Comparison of ENCODE assay signal across 8 mouse cellular contexts in the genomic region with DNA sequence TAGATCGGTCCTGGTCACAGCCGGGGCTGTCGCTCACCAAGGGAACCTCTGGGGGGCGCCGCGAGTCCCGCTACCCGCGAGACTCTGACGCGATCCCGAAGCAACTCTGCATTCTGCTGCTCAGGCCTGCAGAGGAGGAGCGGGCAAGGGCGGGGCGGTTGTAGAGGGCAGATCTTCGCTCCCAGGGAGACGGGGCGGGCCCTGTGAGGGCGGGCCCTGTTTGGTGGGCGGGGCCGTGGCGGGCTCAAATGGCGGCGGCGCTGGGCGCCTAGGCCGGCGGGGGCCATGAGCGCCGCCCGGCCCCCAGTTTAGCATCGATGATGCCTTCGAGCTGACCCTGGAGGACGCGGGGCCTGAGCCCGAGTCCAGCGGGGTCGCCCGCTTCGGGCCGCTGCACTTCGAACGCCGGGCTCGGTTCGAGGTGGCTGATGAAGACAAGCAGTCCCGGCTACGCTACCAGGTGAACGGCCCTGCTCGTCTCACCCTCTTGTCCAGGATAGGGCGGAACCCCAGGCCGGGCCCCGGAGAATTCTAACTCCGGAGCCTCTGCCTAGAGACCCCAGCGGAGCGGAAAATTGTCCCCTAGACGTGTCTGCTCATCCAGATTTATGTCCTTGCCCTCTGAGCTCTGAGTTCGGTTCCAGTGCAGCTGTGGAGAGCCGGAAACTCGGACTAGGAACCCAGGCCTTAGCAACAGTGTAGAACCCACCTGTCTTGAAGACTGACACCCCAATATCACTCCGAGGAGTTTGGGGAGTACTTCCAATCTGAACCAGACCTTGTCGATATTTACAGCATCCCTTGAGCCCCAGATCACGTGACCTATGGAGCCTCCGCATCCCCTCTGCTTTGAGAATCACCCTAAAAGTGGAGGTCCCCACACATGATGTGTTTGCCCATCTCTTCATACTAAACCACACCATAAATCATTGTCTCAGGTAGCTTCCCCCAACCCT. TPM values are rescaled to one million over a fixed set of nuclear protein-coding genes. Genes with fewer than 3 reads are reported as not detected.
A peak's percentile ranks its signal among the peaks of the same experiment; 100 is the strongest.
DNase-seq lines count a peak whose midpoint lies in the region; ATAC-seq and TF ChIP-seq lines count a peak whose summit lies in the region.

A gene (minus strand): TSS at position 118 of the 956 bp plus-strand sequence.

- peak; percentile 94 for ATAC-seq in embryonic facial prominence, embryonic 13.5 days (ENCODE audit: insufficient number of reproducible peaks, insufficient read depth, low FRiP score, low TSS enrichment, low read depth)
- peak; percentile 94 for ATAC-seq in limb, embryonic 13.5 days (ENCODE audit: low FRiP score, low read depth)
- ATAC-seq in midbrain, embryonic 16.5 days = peak; percentile 89

- peak within 1 kb of the TSS; percentile 74 for H3K4me3 ChIP-seq in embryonic facial prominence, embryonic 13.5 days
- peak within 1 kb of the TSS; percentile 77 for H3K4me3 ChIP-seq in heart, adult 2 months
- H3K4me3 ChIP-seq in limb, embryonic 13.5 days = peak within 1 kb of the TSS; percentile 87
- H3K4me3 ChIP-seq in midbrain, embryonic 16.5 days (ENCODE audit: low read depth, low read length) = peak within 1 kb of the TSS; percentile 85

- intact Hi-C loops in heart, adult 2 months (cut with DNase I) = loop anchor here (2.0 to 5.0 kb wide), 3 partner anchors 37 to 101 kb away; a partner anchor contains a TSS

- peak within 1 kb of the TSS; percentile 87 for H3K9ac ChIP-seq in embryonic facial prominence, embryonic 13.5 days
- peak within 1 kb of the TSS; percentile 92 for H3K9ac ChIP-seq in heart, adult 2 months (ENCODE audit: low read depth, low read length)
- H3K9ac ChIP-seq in limb, embryonic 13.5 days = peak within 1 kb of the TSS; percentile 86
- H3K9ac ChIP-seq in midbrain, embryonic 16.5 days (ENCODE audit: low read depth, low read length) = peak within 1 kb of the TSS; percentile 83

- H3K36me3 ChIP-seq in embryonic facial prominence, embryonic 13.5 days = peaks cover 30% of the 10 kb centered on the region
- H3K36me3 ChIP-seq in heart, adult 2 months (ENCODE audit: control insufficient read depth, insufficient read depth, low read length) = no peaks in the 10 kb centered on the region
- H3K36me3 ChIP-seq in limb, embryonic 13.5 days = peaks cover 34% of the 10 kb centered on the region
- peaks cover 6% of the 10 kb centered on the region for H3K36me3 ChIP-seq in midbrain, embryonic 16.5 days (ENCODE audit: control insufficient read depth, insufficient read depth, low read length)

- 1% methylated on average over 64 of the region's 64 CpGs for WGBS in embryonic facial prominence, embryonic 13.5 days
- WGBS in heart, adult 2 months = 1% methylated on average over 60 of the region's 64 CpGs
- WGBS in limb, embryonic 13.5 days = under 1% methylated on average over 63 of the region's 64 CpGs
- 1% methylated on average over 52 of the region's 64 CpGs for WGBS in midbrain, embryonic 16.5 days

- 0 out of 2 replicates have a peak, but pooled peaks have one; percentile 63 for TF ChIP-seq EP300 in heart, adult 2 months (IDR thresholded peaks at IDR 0.05; ENCODE audit: insufficient read depth, low read depth, low read length)

- peaks cover 31% of the 10 kb centered on the region for H3K4me1 ChIP-seq in embryonic facial prominence, embryonic 13.5 days
- peaks cover 5% of the 10 kb centered on the region for H3K4me1 ChIP-seq in heart, adult 2 months (ENCODE audit: control insufficient read depth, insufficient read depth, low read length)
- peaks cover 28% of the 10 kb centered on the region for H3K4me1 ChIP-seq in limb, embryonic 13.5 days
- peaks cover 14% of the 10 kb centered on the region for H3K4me1 ChIP-seq in midbrain, embryonic 16.5 days (ENCODE audit: control insufficient read depth, insufficient read depth, low read length)

- peak; percentile 99 for DNase-seq in 3134 (ENCODE audit: extremely low read depth, insufficient read length, low spot score)
- DNase-seq in adrenal gland, postnatal 36 days = peak; percentile 99 to 100
- peak; percentile 98 to 99 for DNase-seq in heart, adult 2 months
- DNase-seq in kidney, adult 8-10 months = peak; percentile 98 to 99
- peak; percentile 97 to 100 for DNase-seq in spleen, postnatal 10 days (ENCODE audit: low spot score in 2 of 2)

- H3K27ac ChIP-seq in embryonic facial prominence, embryonic 13.5 days = peak within 1 kb of the TSS; percentile 82
- H3K27ac ChIP-seq in heart, adult 2 months = peak within 1 kb of the TSS; percentile 89
- peak within 1 kb of the TSS; percentile 39; the same call in 1 of the 2 replicates for H3K27ac ChIP-seq in limb, embryonic 13.5 days
- peak within 1 kb of the TSS; percentile 73 for H3K27ac ChIP-seq in midbrain, embryonic 16.5 days (ENCODE audit: low read length)

- TF ChIP-seq POLR2A in heart, adult 2 months (IDR thresholded peaks at IDR 0.05; ENCODE audit: insufficient read depth, low read depth, low read length) = peak; percentile 65

- TF ChIP-seq CTCF in heart, adult 2 months (IDR thresholded peaks at IDR 0.05) = peak; percentile 64

- H3K79me2 ChIP-seq in heart, adult 2 months (replicated peaks; ENCODE audit: control insufficient read depth, insufficient read depth, low read length) = peaks cover 2% of the 10 kb centered on the region

- H3K27me3 ChIP-seq in embryonic facial prominence, embryonic 13.5 days = no peaks in the 10 kb centered on the region
- no peaks in the 10 kb centered on the region for H3K27me3 ChIP-seq in heart, adult 2 months (ENCODE audit: control insufficient read depth, insufficient read depth, low read length)
- no peaks in the 10 kb centered on the region for H3K27me3 ChIP-seq in limb, embryonic 13.5 days
- no peaks in the 10 kb centered on the region for H3K27me3 ChIP-seq in midbrain, embryonic 16.5 days (ENCODE audit: control insufficient read depth, insufficient read depth, low read depth, low read length)

- H3K4me2 ChIP-seq in embryonic facial prominence, embryonic 13.5 days = peak within 1 kb of the TSS; percentile 72
- H3K4me2 ChIP-seq in limb, embryonic 13.5 days (replicated peaks) = peak within 1 kb of the TSS; percentile 89
- peak within 1 kb of the TSS; percentile 86 for H3K4me2 ChIP-seq in midbrain, embryonic 16.5 days (ENCODE audit: low read length)

- H3K9me3 ChIP-seq in embryonic facial prominence, embryonic 13.5 days = no peaks in the 10 kb centered on the region
- no peaks in the 10 kb centered on the region for H3K9me3 ChIP-seq in limb, embryonic 13.5 days
- no peaks in the 10 kb centered on the region for H3K9me3 ChIP-seq in midbrain, embryonic 16.5 days (replicated peaks; ENCODE audit: control insufficient read depth, low read length, poor library complexity, severe bottlenecking)

RNA-seq across cellular contexts. Expression of the gene that starts here (rescaled TPM):
- total RNA-seq in adrenal gland, postnatal 36 days (2021) = 100 to 1,000 TPM; 104 to 124 TPM
- 97.6 and 107 TPM in 2 replicates for polyA plus RNA-seq in embryonic facial prominence, embryonic 13.5 days (2015; fragmentation: Nextera tagmentation; extraction: Ambion mirVana)
- total RNA-seq in heart, adult 2 months (2021) = 10 to 100 TPM; 55.1 to 60.6 TPM
- polyA plus RNA-seq in heart, adult 2 months (2012; rRNA removed) = 69.4 and 82.1 TPM in 2 replicates
- 98.5 and 105 TPM in 2 replicates for polyA plus RNA-seq in limb, embryonic 13.5 days (2015; fragmentation: Nextera tagmentation; extraction: Ambion mirVana)
- 92.9 and 102 TPM in 2 replicates for polyA plus RNA-seq in midbrain, embryonic 16.5 days (2015; fragmentation: Nextera tagmentation; extraction: Ambion mirVana)

Comparison
In these comparisons a context has a peak if more than half of its experiments do, and no peak if none do; other contexts are left out.
1. Peak in every context shown above with its lines: DNase-seq, ATAC-seq, H3K4me3 ChIP-seq and H3K27ac ChIP-seq.
2. H3K27ac ChIP-seq: peak in every context shown above with its lines; median percentile 89 in heart, adult 2 months; 82 in embryonic facial prominence, embryonic 13.5 days; 73 in midbrain, embryonic 16.5 days; 39 in limb, embryonic 13.5 days.